Mouse (Mus musculus): ENCODE results near the gene Pom121. TPM values are rescaled to one million over a fixed set of nuclear protein-coding genes. Genes with fewer than 3 reads are reported as not detected.

Gene Pom121
- polyA plus RNA-seq, 1 experiment from 2014 or later: 17.2 TPM

GRCm38 (mm10) chr5:135330201-135330600, 64.1 kb downstream of the Pom121 start:
- DNase-seq (ENCODE audit: low spot score): peak; percentile 30
- H3K27ac ChIP-seq: no peak overlapping the region
- H3K4me1 ChIP-seq: peaks cover 9% of the 10 kb centered on the region
- H3K36me3 ChIP-seq: no peaks in the 10 kb centered on the region
- H3K4me3 ChIP-seq: no peak overlapping the region
- no peaks in the 10 kb centered on the region for H3K27me3 ChIP-seq (ENCODE audit: insufficient read depth, poor library complexity, severe bottlenecking)
- H3K9me3 ChIP-seq: no peaks in the 10 kb centered on the region
- 86% methylated on average over 5 of the region's 5 CpGs for WGBS

DNA sequence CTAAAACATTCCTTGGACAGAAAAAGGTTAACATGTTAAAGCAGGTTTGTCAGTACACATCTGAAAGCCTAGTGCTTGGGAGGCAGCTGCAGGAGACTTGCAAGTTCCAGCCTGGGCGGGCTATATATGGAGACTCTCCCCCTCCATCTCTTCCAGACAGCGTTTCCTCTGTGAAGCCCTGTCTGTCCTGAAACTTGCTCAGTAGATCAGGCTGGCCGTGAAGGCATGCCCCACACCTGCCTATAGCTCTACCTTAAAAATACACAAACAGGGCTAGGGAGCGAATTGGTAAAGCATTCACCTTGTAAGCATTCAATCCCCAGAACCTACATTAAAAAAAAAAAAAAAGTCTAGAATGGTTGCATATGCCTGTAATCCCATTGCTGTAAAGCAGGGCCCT, 64.9 kb downstream of the Pom121 start:
- DNase-seq (ENCODE audit: low spot score): peak; percentile 66
- no peak overlapping the region for H3K4me3 ChIP-seq
- no peaks in the 10 kb centered on the region for H3K9me3 ChIP-seq
- WGBS: 55% methylated on average over 4 of the region's 4 CpGs
- no peak overlapping the region for H3K27ac ChIP-seq
- H3K36me3 ChIP-seq: no peaks in the 10 kb centered on the region
- peaks cover 9% of the 10 kb centered on the region for H3K4me1 ChIP-seq
- no peaks in the 10 kb centered on the region for H3K27me3 ChIP-seq (ENCODE audit: insufficient read depth, poor library complexity, severe bottlenecking)

Small RNA genes within 50 kb of the gene (microRNA-seq; reads per million reads assigned to microRNA genes)
- gene Mir7033: 0.76 reads per million

Other genes with a start within 250 kb of the Pom121 start
- gene Tbl2, start 244.9 kb downstream of the Pom121 start, polyA plus RNA-seq (2016; fragmentation: Nextera tagmentation; extraction: Ambion mirVana): 25.1 and 25.4 TPM in 2 replicates
- gene Bcl7b, start 226.3 kb downstream of the Pom121 start, polyA plus RNA-seq (2016; fragmentation: Nextera tagmentation; extraction: Ambion mirVana): 39.2 and 45.3 TPM in 2 replicates
- 30.6 and 44.4 TPM in 2 replicates for gene Baz1b, start 207.3 kb downstream of the Pom121 start, polyA plus RNA-seq (2016; fragmentation: Nextera tagmentation; extraction: Ambion mirVana)
- 4.5 and 7.2 TPM in 2 replicates for gene Fzd9, start 143.3 kb downstream of the Pom121 start, polyA plus RNA-seq (2016; fragmentation: Nextera tagmentation; extraction: Ambion mirVana)
- 0.15 and 0.21 TPM in 2 replicates for gene Fkbp6, start 44.5 kb downstream of the Pom121 start, polyA plus RNA-seq (2016; fragmentation: Nextera tagmentation; extraction: Ambion mirVana)
- not detected in 2 replicates for gene Trim50, start 41.3 kb downstream of the Pom121 start, polyA plus RNA-seq (2016; fragmentation: Nextera tagmentation; extraction: Ambion mirVana)
- gene Nsun5, start 24.6 kb downstream of the Pom121 start, polyA plus RNA-seq (2016; fragmentation: Nextera tagmentation; extraction: Ambion mirVana): 27.2 and 33.5 TPM in 2 replicates
- 41.7 and 45.7 TPM in 2 replicates for gene Hip1, start 150.6 kb upstream of the Pom121 start, polyA plus RNA-seq (2016; fragmentation: Nextera tagmentation; extraction: Ambion mirVana)
- not detected in 2 replicates for gene Ccl26, start 169.0 kb upstream of the Pom121 start, polyA plus RNA-seq (2016; fragmentation: Nextera tagmentation; extraction: Ambion mirVana)
- 0.23 TPM in 1 of 2 replicates, not detected in the other for gene Ccl24, start 178.5 kb upstream of the Pom121 start, polyA plus RNA-seq (2016; fragmentation: Nextera tagmentation; extraction: Ambion mirVana)
- gene Rhbdd2, start 238.1 kb upstream of the Pom121 start, polyA plus RNA-seq (2016; fragmentation: Nextera tagmentation; extraction: Ambion mirVana): 42.9 and 48.7 TPM in 2 replicates